Mouse (Mus musculus) spleen, adult 18-20 months (tissue): ENCODE data around the gene Mgll.

Experiments used
- DNase-seq, 2 experiments: peaks; one replicate each; pipeline ENCODE4 v3.0.0; 2022; ENCODE audit warnings: mixed read lengths in 2 of 2

Mgll gene

DNA sequence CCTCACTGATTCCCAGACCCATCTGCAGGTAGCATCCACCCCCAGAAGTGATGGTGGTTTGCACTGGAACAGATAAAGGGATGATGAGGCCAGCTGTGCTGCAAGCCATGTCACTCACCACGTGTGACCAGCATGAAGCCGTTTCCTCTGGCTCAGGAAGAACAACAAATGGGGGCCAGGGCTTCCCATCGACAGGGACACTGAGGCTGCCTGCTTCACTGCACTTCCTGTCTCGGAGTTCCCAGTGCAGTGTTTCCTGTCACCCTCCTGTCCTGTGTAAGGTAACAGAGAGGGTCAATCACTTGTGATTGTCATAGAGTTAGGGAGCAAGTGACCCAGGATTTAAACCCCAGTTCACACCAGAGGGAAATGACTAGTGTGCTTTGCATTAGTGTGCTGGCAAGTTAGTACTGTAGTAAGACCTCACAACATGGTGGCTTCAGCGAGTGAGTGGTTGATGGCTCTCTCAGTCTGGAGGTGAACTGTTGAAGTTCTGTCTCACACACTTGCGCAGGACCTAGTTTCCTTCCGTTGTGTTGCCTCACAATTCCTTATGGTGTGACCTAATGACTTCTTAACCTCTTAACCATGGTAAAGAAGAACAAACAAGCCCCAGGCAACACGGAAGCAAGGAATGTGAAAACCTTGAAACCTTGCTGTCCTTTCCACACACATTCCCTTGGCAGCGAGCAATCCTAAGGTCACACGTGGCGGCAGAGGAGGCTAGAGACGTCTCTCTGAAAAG lies 23.3 kb downstream of the Mgll start:
- DNase-seq = no peak

DNA sequence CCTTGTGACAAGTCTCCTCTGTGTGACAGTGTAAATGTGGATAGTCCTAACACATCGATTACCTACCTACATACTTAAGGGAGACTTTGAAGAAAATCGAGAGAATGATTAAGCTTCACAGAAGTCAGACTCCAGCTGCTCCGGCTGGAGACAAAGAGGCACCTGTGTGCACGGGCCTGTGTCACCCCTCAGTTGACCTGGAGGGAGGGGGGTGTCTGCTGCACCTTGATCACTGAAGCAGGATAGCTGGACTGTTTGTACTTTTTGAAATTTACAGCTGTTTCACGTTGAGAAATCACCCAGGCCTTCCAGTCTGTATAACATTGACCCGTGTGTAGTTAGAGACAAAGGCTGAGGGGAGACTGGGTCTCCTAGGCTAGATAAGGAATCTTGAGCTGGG lies 26.7 kb downstream of the Mgll start:
- DNase-seq = no peak

DNA sequence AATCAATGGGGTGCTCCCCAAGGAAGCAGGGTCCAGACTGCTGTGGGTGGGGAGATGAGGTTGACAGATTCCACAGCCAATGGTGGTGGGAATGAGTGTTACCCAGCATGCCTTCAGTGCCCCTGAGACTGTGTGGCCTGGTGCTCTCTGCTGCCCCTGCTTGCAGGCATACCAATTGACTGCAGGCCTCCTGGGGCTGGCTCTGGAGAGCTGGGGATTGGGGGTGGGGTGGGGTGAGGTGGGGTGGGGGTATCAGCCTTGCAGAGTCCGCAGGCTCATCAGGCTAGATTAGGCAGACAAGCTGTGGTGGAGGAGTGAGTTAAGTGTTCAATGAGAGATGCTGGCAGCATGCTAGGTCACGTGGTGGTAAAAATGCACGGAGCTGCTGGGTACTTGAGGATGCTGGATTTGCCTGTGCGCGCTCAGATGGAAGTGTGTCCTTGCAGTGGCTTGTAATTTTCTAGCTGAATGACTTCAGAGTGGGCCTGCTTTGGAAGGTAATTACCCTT lies 28.6 kb downstream of the Mgll start:
- no peak for DNase-seq

DNA sequence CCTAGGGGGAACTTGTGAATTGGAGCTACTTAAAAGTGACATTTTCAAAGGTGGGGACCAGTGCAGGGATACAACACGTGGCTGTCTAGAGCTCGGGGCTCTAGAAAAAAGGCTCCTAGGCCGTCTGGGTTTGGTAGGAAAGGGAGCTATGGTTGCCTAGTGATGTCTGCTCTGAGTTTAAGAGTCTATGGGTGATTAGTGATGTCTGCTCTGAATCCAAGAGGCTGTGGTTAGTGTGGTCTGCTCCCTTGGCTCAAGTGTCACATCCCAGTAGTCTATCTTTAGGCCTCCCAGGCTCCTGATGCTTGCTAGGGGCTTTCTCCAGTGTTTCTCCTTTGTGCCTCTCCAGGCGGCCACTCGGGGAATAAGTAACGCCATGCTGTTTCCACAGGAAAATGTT lies 29.4 kb downstream of the Mgll start:
- DNase-seq = no peak

DNA sequence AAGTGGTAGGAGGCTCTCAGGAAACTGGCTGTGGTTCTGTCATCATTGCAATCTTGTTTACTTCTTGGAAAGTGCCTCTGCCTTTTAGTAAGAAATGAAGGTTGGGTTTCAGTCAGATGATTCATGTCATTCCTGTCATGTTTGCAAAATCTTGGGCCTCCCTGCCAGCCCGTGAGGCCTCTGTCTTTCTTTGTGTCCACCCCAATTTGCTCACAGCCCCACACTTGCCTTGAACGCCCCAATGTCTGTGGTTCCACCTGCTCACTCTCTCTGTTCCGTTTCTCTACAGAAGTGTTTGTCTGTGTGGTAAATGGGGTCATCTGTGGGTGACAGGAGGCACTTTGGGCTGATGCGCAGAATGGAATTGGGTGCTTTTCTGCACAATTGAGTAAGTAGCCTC lies 32.8 kb downstream of the Mgll start:
- DNase-seq = no peak

DNA sequence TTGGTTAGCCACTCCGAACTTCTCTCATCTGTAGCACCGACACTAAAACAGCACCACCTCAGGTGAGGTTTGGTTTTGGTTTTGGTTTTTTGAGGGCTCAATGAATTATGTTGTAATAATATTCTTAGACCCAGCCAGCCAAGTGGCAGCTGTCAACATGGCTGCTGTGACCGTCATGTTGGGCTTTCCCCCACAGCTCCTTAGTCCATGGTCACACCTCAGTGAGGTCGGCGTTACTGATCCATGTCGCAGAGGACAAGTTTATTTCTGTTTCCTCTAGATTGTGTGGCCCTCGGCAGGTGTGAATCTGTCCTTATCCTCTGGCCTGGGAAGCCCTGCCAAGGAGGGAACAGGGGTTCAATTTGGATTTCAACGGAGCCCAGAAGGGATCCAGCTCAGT lies 33.9 kb downstream of the Mgll start:
- DNase-seq = no peak

DNA sequence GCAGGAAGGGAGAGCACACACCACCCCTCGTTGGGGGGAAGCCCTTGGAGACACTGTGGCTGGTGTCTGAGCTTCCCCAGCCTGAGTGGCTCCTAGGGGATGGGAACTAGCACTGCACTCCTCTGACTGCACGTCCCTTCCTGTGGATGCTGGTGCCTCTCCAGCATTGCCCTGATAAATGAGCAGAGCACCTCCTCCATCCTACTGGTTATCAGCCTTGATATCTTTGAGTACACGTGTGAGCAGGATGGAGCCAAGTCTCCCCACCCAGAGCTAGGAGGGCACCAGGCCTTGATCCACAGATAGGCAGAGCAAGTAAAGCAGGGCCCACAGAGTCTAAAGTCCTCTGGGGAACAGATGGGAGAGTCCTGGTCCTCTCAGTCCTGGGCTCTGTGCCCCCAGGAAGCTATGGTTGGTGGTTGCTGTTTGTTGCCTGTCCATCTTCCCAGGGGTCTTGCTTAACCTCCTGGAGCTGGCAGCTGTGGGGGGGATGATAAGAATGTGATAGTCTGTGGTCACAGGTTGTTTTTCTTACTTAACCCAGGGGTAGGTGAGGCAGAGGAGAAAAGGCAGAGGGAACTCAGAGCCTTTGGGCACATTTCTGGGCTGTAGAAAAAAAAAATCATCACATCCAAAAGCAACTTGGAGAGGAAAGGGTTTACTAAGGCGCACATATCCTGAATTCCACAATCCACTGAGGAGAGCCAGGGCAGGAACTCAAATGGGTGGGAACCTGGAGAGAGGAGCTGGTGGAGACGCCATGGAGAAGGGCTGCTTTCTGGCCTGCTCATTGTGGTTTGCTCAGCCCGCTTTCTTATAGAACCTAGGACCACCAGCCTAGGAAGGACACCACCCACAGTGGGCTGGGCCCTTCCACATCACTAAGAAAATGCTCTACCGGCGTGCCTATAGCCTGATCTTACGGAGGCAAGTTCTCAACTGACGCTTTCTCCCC lies 34.6 kb downstream of the Mgll start:
- no peak for DNase-seq

DNA sequence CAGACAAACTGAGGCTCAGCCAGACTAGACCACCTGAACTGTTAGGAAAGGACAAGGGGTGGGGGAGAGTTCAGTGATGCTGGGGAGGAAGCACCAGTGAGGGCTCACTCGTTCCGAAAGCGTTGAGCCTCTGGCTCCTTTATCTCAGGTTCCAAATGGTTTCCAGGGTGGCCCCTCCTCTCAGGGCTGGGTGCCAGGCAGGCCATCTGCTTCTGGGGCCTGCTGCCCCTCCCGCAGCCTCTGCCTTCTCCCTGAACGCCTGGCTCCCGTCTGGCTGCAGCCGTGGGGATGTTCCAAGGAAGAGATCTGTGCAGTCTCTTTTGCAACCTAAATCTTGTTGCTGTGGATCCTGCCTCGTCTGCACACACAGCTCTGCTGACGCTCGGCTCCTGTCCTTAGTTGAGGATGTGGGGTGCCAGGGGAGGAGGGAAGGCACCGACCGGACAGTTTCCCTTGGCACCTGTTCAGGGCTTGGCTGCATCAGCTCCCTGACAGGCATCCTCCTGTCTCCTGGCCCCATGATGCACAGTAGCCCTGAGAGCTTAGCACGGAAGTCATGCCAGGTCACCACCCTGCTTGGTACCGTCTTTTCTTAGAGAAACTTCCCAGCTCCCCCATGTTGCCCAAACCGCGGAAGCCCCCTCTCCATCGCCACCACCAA lies 35.7 kb downstream of the Mgll start:
- no peak for DNase-seq

DNA sequence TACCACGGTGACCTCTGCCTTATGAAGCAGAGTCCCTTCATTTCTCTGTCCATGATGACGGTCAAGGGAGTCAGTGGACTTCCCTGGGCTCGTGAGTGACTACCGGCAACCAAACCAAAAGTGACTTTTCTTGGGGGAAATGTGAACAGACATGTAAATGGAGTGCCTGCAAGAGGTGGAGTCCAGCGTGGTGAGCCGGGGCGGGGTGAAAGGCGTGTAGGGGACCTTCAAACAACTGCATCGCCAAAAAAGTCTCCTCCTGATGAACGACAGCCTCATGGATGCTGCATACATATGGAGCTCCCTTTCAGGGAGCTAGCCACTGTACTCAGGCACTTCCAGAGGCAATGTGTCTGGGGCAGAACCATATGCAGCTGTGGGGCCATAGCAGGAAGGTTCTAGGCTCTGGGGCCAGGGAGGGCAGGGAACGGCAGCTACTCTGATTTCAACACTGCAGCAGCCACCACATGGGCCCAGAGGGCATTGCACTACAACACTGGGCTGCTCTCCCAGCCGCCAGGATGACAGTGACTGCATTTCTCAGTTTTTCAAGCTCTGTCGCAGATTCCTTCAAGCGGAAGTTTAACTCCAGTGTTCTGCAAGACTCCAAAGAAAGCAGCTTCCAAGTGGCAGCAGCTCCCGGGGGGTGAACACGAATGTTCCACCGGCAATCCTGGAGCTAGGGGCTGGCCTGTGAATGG lies 36.9 kb downstream of the Mgll start:
- DNase-seq = no peak

DNA sequence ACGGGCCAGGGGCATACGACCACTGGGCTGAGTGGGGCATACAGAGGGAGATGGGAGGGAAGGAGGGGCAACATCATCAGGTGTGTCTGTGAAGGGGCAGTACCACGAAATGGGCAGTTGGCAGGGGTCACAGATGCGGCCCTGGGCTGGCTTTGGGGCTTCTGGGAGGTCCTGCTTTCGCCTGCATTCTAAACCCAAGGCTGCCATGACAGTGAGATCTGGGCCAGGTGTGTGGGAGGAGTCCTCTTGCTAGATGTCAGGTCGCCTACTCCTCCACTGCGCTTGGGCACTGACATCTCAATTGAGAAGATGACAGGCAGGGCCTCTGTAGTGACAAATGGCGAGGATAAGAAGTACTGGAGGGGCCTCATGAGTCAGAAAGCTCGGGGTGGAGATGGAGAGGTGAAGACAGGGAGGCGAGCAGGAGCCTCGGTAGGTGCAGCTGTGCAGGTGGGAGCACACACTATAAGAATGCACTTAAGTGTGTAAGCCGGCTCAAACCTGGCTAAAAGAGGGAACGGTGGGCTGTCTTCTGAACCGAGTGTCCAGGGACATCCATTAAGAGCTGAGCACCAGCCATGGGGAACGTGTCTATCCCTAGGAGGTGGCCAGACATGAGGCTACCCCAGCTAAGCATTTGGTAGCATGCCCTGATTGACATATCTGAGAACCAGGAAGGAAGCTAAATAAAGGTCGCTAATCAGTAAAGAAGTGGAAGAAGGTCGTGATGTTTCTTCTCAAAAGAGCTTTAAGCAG lies 37.6 kb downstream of the Mgll start:
- no peak for DNase-seq

DNA sequence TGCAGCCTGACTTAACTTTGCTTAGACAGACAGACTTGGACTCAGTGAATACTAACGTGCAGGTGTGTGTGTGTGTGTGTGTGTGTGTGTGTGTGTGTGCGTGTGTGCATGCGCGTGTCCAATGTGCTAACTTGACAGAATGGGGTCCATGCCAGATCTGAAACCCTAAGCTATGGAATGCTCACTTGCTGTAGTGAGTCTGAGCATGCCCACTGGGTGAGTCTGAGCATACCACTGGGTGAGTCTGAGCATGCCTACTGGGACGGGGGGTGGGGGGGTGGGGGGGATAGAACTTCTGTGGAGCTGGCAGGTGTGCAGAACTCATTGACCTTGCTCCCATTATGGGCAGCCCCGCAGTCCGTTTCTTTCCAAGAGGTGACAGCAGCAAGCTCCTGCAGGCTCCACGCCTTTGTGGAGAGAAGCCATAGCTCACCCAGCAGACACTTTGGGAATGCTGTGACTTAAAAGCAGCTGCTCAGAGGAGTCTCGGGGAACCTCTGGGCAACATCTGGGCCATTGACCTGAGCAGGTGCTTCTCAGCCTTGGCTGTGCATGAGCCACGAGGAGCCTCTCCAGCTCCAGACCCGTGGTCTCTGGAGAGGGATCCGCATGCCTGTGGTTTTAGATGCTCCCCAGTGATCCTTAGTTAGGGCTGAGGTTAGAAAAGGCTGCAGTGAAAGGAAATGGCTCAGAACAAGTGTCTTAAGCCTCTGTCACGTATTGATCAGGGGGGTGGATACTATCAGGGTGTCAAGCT lies 38.4 kb downstream of the Mgll start:
- no peak for DNase-seq

DNA sequence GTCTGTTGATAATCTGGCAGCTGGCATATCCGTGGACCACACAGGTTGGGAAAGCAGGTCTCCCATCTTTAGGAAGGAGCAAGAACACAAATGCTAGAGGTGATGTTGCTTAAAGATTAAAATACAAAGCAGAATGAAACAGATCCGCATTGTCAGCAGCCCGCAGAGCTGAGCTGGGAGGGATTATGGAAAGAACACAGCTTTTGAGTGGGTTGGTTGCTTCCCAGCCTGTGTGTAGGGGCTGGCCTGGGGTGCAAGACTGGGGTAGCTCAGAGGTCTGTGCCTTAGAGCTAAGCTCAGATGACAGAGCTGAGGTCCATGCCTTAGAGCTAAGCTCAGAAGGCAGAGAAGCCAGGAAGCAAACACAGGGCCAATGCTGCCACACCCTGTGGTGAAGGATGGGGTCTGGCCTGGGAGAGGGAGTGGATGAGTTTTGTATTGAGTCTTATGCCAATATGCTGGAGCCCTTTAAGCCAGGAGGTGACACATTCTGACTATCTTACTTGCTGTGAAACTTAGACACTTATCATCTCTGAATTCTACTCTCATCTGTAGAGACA lies 39.4 kb downstream of the Mgll start:
- no peak for DNase-seq

DNA sequence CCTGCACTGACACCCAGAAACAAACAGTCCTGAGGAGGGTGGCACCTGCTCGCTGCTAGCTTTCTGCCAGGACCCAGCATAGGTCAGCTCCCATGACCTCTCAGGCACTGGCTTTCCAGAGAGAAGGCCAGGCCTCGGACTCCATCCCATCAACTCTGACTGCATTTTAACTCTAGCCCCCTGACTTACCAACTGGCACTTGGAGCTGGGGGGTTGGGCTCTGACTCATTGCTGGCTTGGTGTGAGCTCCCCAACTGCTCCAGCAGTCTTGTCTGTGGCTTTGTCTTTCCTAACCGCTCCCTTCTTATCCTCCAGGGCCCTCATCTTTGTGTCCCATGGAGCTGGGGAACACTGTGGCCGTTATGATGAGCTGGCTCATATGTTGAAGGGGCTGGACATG lies 40.1 kb downstream of the Mgll start:
- no peak for DNase-seq

DNA sequence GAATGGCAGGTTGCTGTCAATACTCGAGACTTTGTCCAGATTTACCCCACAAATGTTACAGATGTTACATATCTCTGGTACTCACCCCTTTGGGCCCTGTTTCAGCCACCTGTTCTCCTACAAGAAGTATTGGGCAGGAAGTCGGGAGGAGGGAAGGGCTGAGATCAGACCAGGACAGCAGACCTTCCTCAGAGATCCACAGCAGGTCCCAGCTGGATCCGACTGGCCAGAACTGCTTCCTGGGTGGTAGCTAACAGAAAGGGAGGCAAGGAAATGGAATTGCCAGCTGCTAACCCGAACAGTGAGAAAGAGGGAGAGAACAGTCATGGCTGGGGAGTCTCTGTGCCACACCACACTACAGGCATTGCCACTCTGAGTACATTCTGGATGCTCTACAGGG lies 43.5 kb downstream of the Mgll start:
- no peak for DNase-seq

DNA sequence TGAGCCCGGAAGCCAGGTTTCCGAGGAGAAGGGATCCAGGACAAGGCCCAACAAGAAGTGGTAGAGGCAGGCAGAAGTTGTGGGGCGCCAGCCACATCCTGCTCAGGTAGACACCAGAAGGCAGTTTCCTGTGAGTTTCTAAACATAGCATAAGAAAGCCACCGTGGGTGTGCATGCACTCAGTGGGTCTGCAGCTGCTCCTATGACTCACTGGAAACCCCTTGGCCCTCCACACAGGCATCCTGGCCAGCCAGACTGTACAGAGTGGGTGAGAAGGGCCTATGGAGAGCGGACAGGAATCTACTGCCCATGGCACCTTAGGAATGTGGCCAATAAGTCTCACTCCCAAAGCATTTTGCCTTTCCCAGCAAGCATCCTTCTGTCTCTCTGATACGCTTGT lies 45.5 kb downstream of the Mgll start:
- peak in 1 of 2 experiments; percentile 19 for DNase-seq

DNA sequence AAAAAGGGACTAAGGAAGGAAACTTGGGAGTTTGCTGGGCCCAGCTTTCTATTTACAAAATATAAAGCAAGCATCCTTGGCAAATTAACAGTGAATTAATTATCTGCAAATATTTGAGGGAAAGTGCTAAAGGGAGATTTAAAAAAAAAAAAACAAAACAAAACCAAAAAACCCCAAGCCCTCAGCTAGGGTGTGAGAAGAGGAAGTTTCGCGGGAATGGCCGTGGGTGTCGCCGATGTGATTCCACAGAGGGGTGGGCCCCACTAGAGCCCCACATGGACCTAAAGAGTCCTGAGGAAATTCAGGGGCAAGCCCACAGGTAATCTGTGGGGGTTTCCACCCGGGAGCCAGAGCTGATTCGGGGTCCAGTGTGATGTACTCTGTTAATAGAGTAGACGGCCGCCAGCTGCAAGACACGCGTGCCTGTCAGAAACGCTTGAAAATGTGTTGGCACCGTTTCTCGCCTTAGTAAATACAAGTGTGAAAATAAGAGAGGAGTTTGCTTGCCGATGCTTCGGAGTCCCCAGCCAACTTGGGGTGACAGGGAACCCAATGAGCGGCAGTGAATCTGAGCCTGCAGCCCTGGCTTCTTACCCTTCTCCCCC lies 46.2 kb downstream of the Mgll start:
- DNase-seq = no peak

DNA sequence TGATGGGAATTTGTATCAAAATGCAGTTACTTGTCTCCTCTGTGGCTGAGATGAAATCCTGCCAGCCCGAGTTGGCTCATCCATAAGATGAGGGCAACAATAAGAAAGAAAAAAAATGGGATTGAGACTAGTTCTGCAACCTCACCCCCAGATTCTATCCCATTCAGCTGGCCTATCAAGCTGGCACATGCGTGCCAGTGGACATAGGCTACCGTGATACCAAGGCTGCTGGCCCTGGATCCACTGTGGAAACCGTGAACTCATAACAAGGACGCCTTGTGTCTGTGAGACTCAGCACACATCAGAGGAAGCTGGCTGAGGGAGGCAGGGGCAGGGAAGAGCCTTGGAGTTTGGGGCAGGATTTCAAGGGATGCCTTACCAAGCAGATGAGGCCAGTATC lies 46.8 kb downstream of the Mgll start:
- DNase-seq = no peak

DNA sequence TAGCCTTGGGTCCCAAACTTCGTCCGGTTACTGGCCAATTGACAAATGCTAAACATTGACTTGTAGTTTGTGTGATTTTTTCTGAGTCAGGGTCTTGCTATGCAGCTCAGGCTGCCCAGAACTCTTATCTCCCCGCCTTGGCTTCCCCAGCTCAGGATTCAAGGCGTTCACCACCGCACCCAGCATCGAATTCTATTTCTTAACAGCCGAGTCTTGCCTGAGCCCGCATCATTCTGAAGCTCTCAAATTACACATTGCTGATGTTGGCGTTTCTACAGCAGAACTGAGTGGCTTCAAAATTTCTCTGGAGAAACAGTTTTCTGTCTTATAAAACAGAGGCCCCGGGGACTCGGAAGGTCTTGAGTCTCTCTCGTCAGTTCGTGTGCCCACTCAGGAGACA lies 47.8 kb downstream of the Mgll start:
- DNase-seq = no peak

DNA sequence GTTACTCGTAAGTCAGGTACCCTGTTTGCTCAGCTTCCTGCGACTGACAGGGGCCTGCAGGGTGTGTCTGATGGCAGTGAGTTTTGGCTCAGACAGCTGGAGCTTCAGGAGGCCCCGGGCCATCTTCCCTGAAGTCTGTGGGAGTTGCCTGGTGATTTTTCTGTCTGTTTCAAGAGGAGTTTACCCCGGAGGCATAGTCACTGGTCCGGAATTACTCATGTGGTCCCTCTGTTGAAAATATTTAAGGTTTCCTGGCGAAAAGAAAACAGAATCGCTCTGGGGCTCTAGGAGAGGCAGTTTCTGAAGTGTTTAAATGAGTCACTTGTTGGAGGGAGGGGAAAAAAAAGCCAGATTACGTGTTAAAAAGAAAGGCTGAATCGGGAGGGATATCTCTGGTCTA lies 49.8 kb downstream of the Mgll start:
- DNase-seq = no peak

DNA sequence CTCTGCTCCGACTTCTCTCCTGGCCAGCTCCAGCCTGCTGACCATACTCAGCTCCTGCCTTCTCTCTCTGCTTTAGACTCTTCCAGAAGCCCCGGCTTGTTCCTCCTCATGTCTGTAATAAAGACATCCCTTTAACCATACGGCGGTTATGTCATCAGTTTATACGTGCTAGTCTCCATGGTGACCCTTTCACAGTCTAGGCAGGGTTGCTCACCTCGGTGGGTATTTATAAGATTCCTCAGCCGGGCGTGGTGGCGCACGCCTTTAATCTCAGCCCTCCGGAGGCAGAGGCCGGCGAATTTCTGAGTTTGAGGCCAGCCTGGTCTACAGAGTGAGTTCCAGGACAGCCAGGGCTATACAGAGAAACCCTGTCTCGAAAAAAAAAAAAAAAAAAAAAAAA lies 51.1 kb downstream of the Mgll start:
- no peak for DNase-seq
